Mouse (Mus musculus): ENCODE data around the gene Wfdc18. TPM values are rescaled to one million over a fixed set of nuclear protein-coding genes. Genes with fewer than 3 reads are reported as not detected.

Gene Wfdc18
- polyA plus RNA-seq, 1 experiment = not detected

GRCm38 (mm10) chr11:83746152-83746551 lies 37.3 kb downstream of the Wfdc18 start:
- Histone ChIP-seq H3K4me3 (ENCODE audit: low read depth, low read length) (no peak overlapping the region), H3K36me3 (ENCODE audit: control insufficient read depth, insufficient read depth, low read length, poor library complexity, severe bottlenecking) (no peaks in the 10 kb centered on the region), H3K4me1 (ENCODE audit: control insufficient read depth, insufficient read depth, low read length) (no peaks in the 10 kb centered on the region), H3K27me3 (ENCODE audit: control insufficient read depth, insufficient read depth, low read length, poor library complexity, severe bottlenecking) (no peaks in the 10 kb centered on the region; the same call in 1 of the 2 replicates), H3K9ac (ENCODE audit: low read depth, poor library complexity, severe bottlenecking) (no peak overlapping the region), H3K27ac (ENCODE audit: insufficient read depth, low read length) (no peak overlapping the region), H3K9me3 (replicated peaks; ENCODE audit: control insufficient read depth, insufficient read depth, low read length, poor library complexity, severe bottlenecking) (no peaks in the 10 kb centered on the region)
- TF ChIP-seq EP300 (IDR thresholded peaks at IDR 0.05; ENCODE audit: insufficient read depth, low read depth, low read length) (no peak), POLR2A (IDR thresholded peaks at IDR 0.05; ENCODE audit: insufficient read depth, low read length) (no peak)

- Histone ChIP-seq H3K9ac (ENCODE audit: low read depth, poor library complexity, severe bottlenecking) (no peak within 1 kb of the TSS), H3K4me3 (ENCODE audit: low read depth, low read length) (no peak within 1 kb of the TSS), H3K27ac (ENCODE audit: insufficient read depth, low read length) (no peak within 1 kb of the TSS), H3K9me3 (replicated peaks; ENCODE audit: control insufficient read depth, insufficient read depth, low read length, poor library complexity, severe bottlenecking) (no peaks in the 10 kb centered on the region), H3K36me3 (ENCODE audit: control insufficient read depth, insufficient read depth, low read length, poor library complexity, severe bottlenecking) (no peaks in the 10 kb centered on the region), H3K4me1 (ENCODE audit: control insufficient read depth, insufficient read depth, low read length) (no peaks in the 10 kb centered on the region), H3K27me3 (ENCODE audit: control insufficient read depth, insufficient read depth, low read length, poor library complexity, severe bottlenecking) (no peaks in the 10 kb centered on the region; the same call in 1 of the 2 replicates)
- TF ChIP-seq CTCF (IDR thresholded peaks at IDR 0.05; ENCODE audit: low read depth, low read length) (no peak), EP300 (IDR thresholded peaks at IDR 0.05; ENCODE audit: insufficient read depth, low read depth, low read length) (no peak), POLR2A (IDR thresholded peaks at IDR 0.05; ENCODE audit: insufficient read depth, low read length) (no peak)
These were observed 37.9 kb downstream of the Wfdc18 start, which contains the start of gene Wfdc21 for GRCm38 (mm10) chr11:83746681-83747080. Gene Wfdc21 (plus strand): TSS chr11:83746940.

- Histone ChIP-seq H3K9ac (ENCODE audit: low read depth, poor library complexity, severe bottlenecking) (no peak overlapping the region), H3K27ac (ENCODE audit: insufficient read depth, low read length) (no peak overlapping the region), H3K27me3 (ENCODE audit: control insufficient read depth, insufficient read depth, low read length, poor library complexity, severe bottlenecking) (no peaks in the 10 kb centered on the region; the same call in 1 of the 2 replicates), H3K4me3 (ENCODE audit: low read depth, low read length) (no peak overlapping the region), H3K9me3 (replicated peaks; ENCODE audit: control insufficient read depth, insufficient read depth, low read length, poor library complexity, severe bottlenecking) (no peaks in the 10 kb centered on the region), H3K36me3 (ENCODE audit: control insufficient read depth, insufficient read depth, low read length, poor library complexity, severe bottlenecking) (no peaks in the 10 kb centered on the region), H3K4me1 (ENCODE audit: control insufficient read depth, insufficient read depth, low read length) (no peaks in the 10 kb centered on the region)
- TF ChIP-seq POLR2A (IDR thresholded peaks at IDR 0.05; ENCODE audit: insufficient read depth, low read length) (no peak), EP300 (IDR thresholded peaks at IDR 0.05; ENCODE audit: insufficient read depth, low read depth, low read length) (no peak), CTCF (IDR thresholded peaks at IDR 0.05; ENCODE audit: low read depth, low read length) (no peak)
These were observed 38.8 kb downstream of the Wfdc18 start for GRCm38 (mm10) chr11:83747376-83748265.

GRCm38 (mm10) chr11:83753581-83754181 lies 44.9 kb downstream of the Wfdc18 start, which contains the start of gene Heatr6:
Gene Heatr6 (plus strand): TSS chr11:83753696.
- H3K27me3 ChIP-seq (ENCODE audit: control insufficient read depth, insufficient read depth, low read length, poor library complexity, severe bottlenecking) = no peaks in the 10 kb centered on the region; the same call in 1 of the 2 replicates
- H3K4me1 ChIP-seq (ENCODE audit: control insufficient read depth, insufficient read depth, low read length) = no peaks in the 10 kb centered on the region
- no peak within 1 kb of the TSS for H3K27ac ChIP-seq (ENCODE audit: insufficient read depth, low read length)
- peak within 1 kb of the TSS; percentile 74 for H3K9ac ChIP-seq (ENCODE audit: low read depth, poor library complexity, severe bottlenecking)
- TF ChIP-seq EP300 (IDR thresholded peaks at IDR 0.05; ENCODE audit: insufficient read depth, low read depth, low read length) = no peak
- peak; percentile 26 for TF ChIP-seq POLR2A (IDR thresholded peaks at IDR 0.05; ENCODE audit: insufficient read depth, low read length)
- TF ChIP-seq CTCF (IDR thresholded peaks at IDR 0.05; ENCODE audit: low read depth, low read length) = no peak
- H3K9me3 ChIP-seq (replicated peaks; ENCODE audit: control insufficient read depth, insufficient read depth, low read length, poor library complexity, severe bottlenecking) = no peaks in the 10 kb centered on the region
- H3K4me3 ChIP-seq (ENCODE audit: low read depth, low read length) = peak within 1 kb of the TSS; percentile 90
- H3K36me3 ChIP-seq (ENCODE audit: control insufficient read depth, insufficient read depth, low read length, poor library complexity, severe bottlenecking) = peaks cover 18% of the 10 kb centered on the region

- Histone ChIP-seq H3K9ac (ENCODE audit: low read depth, poor library complexity, severe bottlenecking) (peak overlapping the region; percentile 74), H3K27me3 (ENCODE audit: control insufficient read depth, insufficient read depth, low read length, poor library complexity, severe bottlenecking) (no peaks in the 10 kb centered on the region), H3K27ac (ENCODE audit: insufficient read depth, low read length) (no peak overlapping the region), H3K36me3 (ENCODE audit: control insufficient read depth, insufficient read depth, low read length, poor library complexity, severe bottlenecking) (peaks cover 20% of the 10 kb centered on the region), H3K4me1 (ENCODE audit: control insufficient read depth, insufficient read depth, low read length) (no peaks in the 10 kb centered on the region), H3K4me3 (ENCODE audit: low read depth, low read length) (peak overlapping the region; percentile 90), H3K9me3 (replicated peaks; ENCODE audit: control insufficient read depth, insufficient read depth, low read length, poor library complexity, severe bottlenecking) (no peaks in the 10 kb centered on the region)
- TF ChIP-seq POLR2A (IDR thresholded peaks at IDR 0.05; ENCODE audit: insufficient read depth, low read length) (no peak), CTCF (IDR thresholded peaks at IDR 0.05; ENCODE audit: low read depth, low read length) (no peak), EP300 (IDR thresholded peaks at IDR 0.05; ENCODE audit: insufficient read depth, low read depth, low read length) (no peak)
These were observed 45.4 kb downstream of the Wfdc18 start for GRCm38 (mm10) chr11:83754227-83754626.

Other genes starting within 250 kb of the Wfdc18 start
- gene Mmp28, start 245.9 kb upstream of the Wfdc18 start, polyA plus RNA-seq (2011; ENCODE audit: insufficient read depth, insufficient read length, low read depth, missing spikeins) = 0.26 and 0.52 TPM in 2 replicates
- gene Taf15, start 235.9 kb upstream of the Wfdc18 start, polyA plus RNA-seq (2011; ENCODE audit: insufficient read depth, insufficient read length, low read depth, missing spikeins) = 324 and 326 TPM in 2 replicates
- gene Heatr9, start 186.8 kb upstream of the Wfdc18 start, polyA plus RNA-seq (2011; ENCODE audit: insufficient read depth, insufficient read length, low read depth, missing spikeins) = not detected in 2 replicates
- not detected in 2 replicates for gene Ccl5, start 178.5 kb upstream of the Wfdc18 start, polyA plus RNA-seq (2011; ENCODE audit: insufficient read depth, insufficient read length, low read depth, missing spikeins)
- not detected in 2 replicates for gene Ccl9, start 130.4 kb upstream of the Wfdc18 start, polyA plus RNA-seq (2011; ENCODE audit: insufficient read depth, insufficient read length, low read depth, missing spikeins)
- gene Ccl6, start 115.9 kb upstream of the Wfdc18 start, polyA plus RNA-seq (2011; ENCODE audit: insufficient read depth, insufficient read length, low read depth, missing spikeins) = not detected in 2 replicates
- gene Rpl9-ps1, start 63.4 kb upstream of the Wfdc18 start, polyA plus RNA-seq (2011; ENCODE audit: insufficient read depth, insufficient read length, low read depth, missing spikeins) = not detected in 2 replicates
- not detected in 2 replicates for gene Ccl3, start 59.7 kb upstream of the Wfdc18 start, polyA plus RNA-seq (2011; ENCODE audit: insufficient read depth, insufficient read length, low read depth, missing spikeins)
- not detected in 2 replicates for gene Ccl4, start 46.4 kb upstream of the Wfdc18 start, polyA plus RNA-seq (2011; ENCODE audit: insufficient read depth, insufficient read length, low read depth, missing spikeins)
- gene Wfdc17, start 5.0 kb upstream of the Wfdc18 start, polyA plus RNA-seq (2011; ENCODE audit: insufficient read depth, insufficient read length, low read depth, missing spikeins) = not detected in 2 replicates
- not detected in 2 replicates for gene Wfdc21, start 37.9 kb downstream of the Wfdc18 start, polyA plus RNA-seq (2011; ENCODE audit: insufficient read depth, insufficient read length, low read depth, missing spikeins)
- gene Heatr6, start 44.7 kb downstream of the Wfdc18 start, polyA plus RNA-seq (2011; ENCODE audit: insufficient read depth, insufficient read length, low read depth, missing spikeins) = 20.7 and 23.8 TPM in 2 replicates
- gene Hnf1b, start 141.0 kb downstream of the Wfdc18 start, polyA plus RNA-seq (2011; ENCODE audit: insufficient read depth, insufficient read length, low read depth, missing spikeins) = 0.27 TPM in 1 of 2 replicates, not detected in the other
- 36.9 and 39.1 TPM in 2 replicates for gene Ddx52, start 233.0 kb downstream of the Wfdc18 start, polyA plus RNA-seq (2011; ENCODE audit: insufficient read depth, insufficient read length, low read depth, missing spikeins)